8 mouse cellular contexts compared by ENCODE assay signal in genomic region chr9:57997511-57998031, GRCm38 (mm10). TPM values are rescaled to one million over a fixed set of nuclear protein-coding genes. Genes with fewer than 3 reads are reported as not detected.
DNase-seq lines count a peak whose midpoint lies in the region; ATAC-seq and TF ChIP-seq lines count a peak whose summit lies in the region.

No protein-coding gene starts in this region.

- peaks cover 6% of the 10 kb centered on the region; the same call in 1 of the 2 replicates for H3K27me3 ChIP-seq in limb, embryonic 11.5 days (ENCODE audit: control insufficient read depth, insufficient read depth, low read length)
- H3K27me3 ChIP-seq in stomach, postnatal 0 days (ENCODE audit: control insufficient read depth, insufficient read depth, low read length) = no peaks in the 10 kb centered on the region

- no peaks in the 10 kb centered on the region for H3K36me3 ChIP-seq in limb, embryonic 11.5 days (ENCODE audit: control insufficient read depth, insufficient read depth, low read length)
- no peaks in the 10 kb centered on the region for H3K36me3 ChIP-seq in stomach, postnatal 0 days (ENCODE audit: control insufficient read depth, insufficient read depth, low read length)

- H3K9ac ChIP-seq in limb, embryonic 11.5 days (ENCODE audit: low read length) = no peak overlapping the region
- H3K9ac ChIP-seq in stomach, postnatal 0 days (ENCODE audit: low read length) = no peak overlapping the region

- H3K9me3 ChIP-seq in limb, embryonic 11.5 days (ENCODE audit: control insufficient read depth, low read length) = no peaks in the 10 kb centered on the region
- no peaks in the 10 kb centered on the region for H3K9me3 ChIP-seq in stomach, postnatal 0 days (ENCODE audit: control insufficient read depth, low read length)

- peak overlapping the region; percentile 42 for H3K4me2 ChIP-seq in limb, embryonic 11.5 days (ENCODE audit: low read depth, severe bottlenecking)
- H3K4me2 ChIP-seq in stomach, postnatal 0 days (replicated peaks; ENCODE audit: low read depth) = peak overlapping the region; percentile 50

- H3K4me1 ChIP-seq in limb, embryonic 11.5 days (ENCODE audit: control insufficient read depth, insufficient read depth, low read length) = peaks cover 21% of the 10 kb centered on the region
- H3K4me1 ChIP-seq in stomach, postnatal 0 days (replicated peaks; ENCODE audit: control insufficient read depth, insufficient read depth) = no peaks in the 10 kb centered on the region

- no peak for TF ChIP-seq EP300 in stomach, postnatal 0 days (optimal IDR thresholded peaks at IDR 0.05)

- WGBS in limb, embryonic 11.5 days = 20% methylated on average over 13 of the region's 13 CpGs
- WGBS in stomach, postnatal 0 days = 21% methylated on average over 13 of the region's 13 CpGs

- ATAC-seq in limb, embryonic 11.5 days (ENCODE audit: insufficient number of reproducible peaks, low FRiP score, low TSS enrichment, low read depth) = peak; percentile 37; the same call in 1 of the 2 replicates
- no peak for ATAC-seq in stomach, postnatal 0 days (ENCODE audit: low FRiP score, low TSS enrichment)

- H3K27ac ChIP-seq in limb, embryonic 11.5 days (replicated peaks; ENCODE audit: low read depth, low read length) = no peak overlapping the region
- H3K27ac ChIP-seq in stomach, postnatal 0 days (replicated peaks) = no peak overlapping the region

- no peak for TF ChIP-seq CTCF in stomach, postnatal 0 days (IDR thresholded peaks at IDR 0.05; ENCODE audit: low read depth)

- peak; percentile 33 for DNase-seq in gastrocnemius, postnatal 25 days
- DNase-seq in gastrocnemius, adult 8-10 months (ENCODE audit: low spot score in 2 of 2) = no peak
- DNase-seq in right cerebral cortex, postnatal 10 days (ENCODE audit: low spot score in 2 of 2) = peak; percentile 79 to 84
- no peak for DNase-seq in right cerebral cortex, adult 2 months (ENCODE audit: low spot score in 2 of 2)
- no peak for DNase-seq in limb, embryonic 11.5 days (ENCODE audit: low spot score)
- DNase-seq in stomach, postnatal 0 days (ENCODE audit: low spot score) = no peak
- no peak for DNase-seq in embryo, embryonic 9.5 days (ENCODE audit: extremely low spot score)
- DNase-seq in urinary bladder, postnatal 14 days (ENCODE audit: low spot score) = no peak

- no peak overlapping the region for H3K4me3 ChIP-seq in limb, embryonic 11.5 days (ENCODE audit: low read depth, low read length)
- no peak overlapping the region for H3K4me3 ChIP-seq in stomach, postnatal 0 days (ENCODE audit: low read depth, low read length)

RNA-seq across cellular contexts. Expression of gene Cyp11a1, which starts 8.6 kb away (rescaled TPM):
- under 1 TPM; 0.15 to 0.32 TPM for total RNA-seq in gastrocnemius, postnatal 25 days (2021)
- 1 to 10 TPM in 1 of 4 experiments, under 1 TPM in 1, not detected in 2; 0.27 to 1.3 TPM for total RNA-seq in gastrocnemius, adult 8-10 months (2022)
- polyA plus RNA-seq in limb, embryonic 11.5 days (2014; fragmentation: Nextera tagmentation; extraction: Ambion mirVana) = 0.12 TPM in 1 of 2 replicates, not detected in the other
- polyA plus RNA-seq in stomach, postnatal 0 days (2015; fragmentation: Nextera tagmentation; extraction: Ambion mirVana) = 0.98 and 1.0 TPM in 2 replicates

RNA-seq across cellular contexts. Expression of gene Sema7a, which starts 57.7 kb away (rescaled TPM):
- total RNA-seq in gastrocnemius, postnatal 25 days (2021) = 1 to 10 TPM; 8.8 to 9.8 TPM
- 10 to 100 TPM in 1 of 4 experiments, 1 to 10 TPM in 3; 5.9 to 11.0 (median 7.8) TPM for total RNA-seq in gastrocnemius, adult 8-10 months (2022)
- polyA plus RNA-seq in limb, embryonic 11.5 days (2014; fragmentation: Nextera tagmentation; extraction: Ambion mirVana) = 0.35 and 1.4 TPM in 2 replicates
- polyA plus RNA-seq in stomach, postnatal 0 days (2015; fragmentation: Nextera tagmentation; extraction: Ambion mirVana) = 0.68 and 1.0 TPM in 2 replicates

Comparison
In these comparisons a context has a peak if more than half of its experiments do, and no peak if none do; other contexts are left out.
1. DNase-seq: peak in gastrocnemius, postnatal 25 days (single experiment) and right cerebral cortex, postnatal 10 days (2 of 2); none in gastrocnemius, adult 8-10 months (0 of 2), right cerebral cortex, adult 2 months (0 of 2), limb, embryonic 11.5 days (single experiment), stomach, postnatal 0 days (single experiment), embryo, embryonic 9.5 days (single experiment) and urinary bladder, postnatal 14 days (single experiment).